Comparison of ENCODE assay signal across 8 mouse cellular contexts in genomic region chr5:24729797-24730487, GRCm38 (mm10). TPM values are rescaled to one million over a fixed set of nuclear protein-coding genes. Genes with fewer than 3 reads are reported as not detected.
DNase-seq lines count a peak whose midpoint lies in the region; ATAC-seq and TF ChIP-seq lines count a peak whose summit lies in the region.

No protein-coding gene starts in this region.

- no peak for DNase-seq in liver, adult 2 months (ENCODE audit: extremely low read depth, low read depth, low spot score)
- no peak for DNase-seq in liver
- no peak for DNase-seq in forebrain, embryonic 11.5 days (ENCODE audit: low spot score)
- DNase-seq in limb, embryonic 14.5 days (ENCODE audit: low spot score): no peak
- DNase-seq in retina, embryonic 14.5 days (ENCODE audit: low spot score): peak; percentile 51
- DNase-seq in cerebellum, postnatal 36 days: no peak
- no peak for DNase-seq in gastrocnemius, adult 18-20 months (ENCODE audit: low spot score)
- DNase-seq in gastrocnemius, postnatal 25 days: no peak

- TF ChIP-seq CTCF in liver, adult 2 months (IDR thresholded peaks at IDR 0.05; ENCODE audit: low read depth, low read length): no peak

- no peak overlapping the region for H3K27ac ChIP-seq in liver, adult 2 months (replicated peaks; ENCODE audit: insufficient read depth, low read depth, low read length)
- H3K27ac ChIP-seq in forebrain, embryonic 11.5 days (ENCODE audit: low read depth, low read length): no peak overlapping the region
- peak overlapping the region; percentile 50 for H3K27ac ChIP-seq in limb, embryonic 14.5 days (replicated peaks; ENCODE audit: low read depth, low read length)

- H3K36me3 ChIP-seq in liver, adult 2 months (ENCODE audit: control insufficient read depth, insufficient read depth, low read length): no peaks in the 10 kb centered on the region
- no peaks in the 10 kb centered on the region for H3K36me3 ChIP-seq in forebrain, embryonic 11.5 days (ENCODE audit: control insufficient read depth, insufficient read depth, low read length)
- H3K36me3 ChIP-seq in limb, embryonic 14.5 days (ENCODE audit: control insufficient read depth, insufficient read depth, low read length): no peaks in the 10 kb centered on the region

- H3K9ac ChIP-seq in liver, adult 2 months (ENCODE audit: low read depth, low read length): peak overlapping the region; percentile 34
- peak overlapping the region; percentile 55 for H3K9ac ChIP-seq in forebrain, embryonic 11.5 days (ENCODE audit: low read length)
- peak overlapping the region; percentile 82 for H3K9ac ChIP-seq in limb, embryonic 14.5 days (ENCODE audit: low read depth, low read length, severe bottlenecking)

- H3K27me3 ChIP-seq in liver, adult 2 months (ENCODE audit: control insufficient read depth, insufficient read depth, low read length): peaks cover 11% of the 10 kb centered on the region; the same call in 1 of the 2 replicates
- peaks cover 20% of the 10 kb centered on the region for H3K27me3 ChIP-seq in forebrain, embryonic 11.5 days (ENCODE audit: control insufficient read depth, insufficient read depth, low read length)
- H3K27me3 ChIP-seq in limb, embryonic 14.5 days (ENCODE audit: control insufficient read depth, insufficient read depth, low read length): no peaks in the 10 kb centered on the region

- 3% methylated on average over 48 of the region's 49 CpGs for WGBS in liver, adult 2 months
- WGBS in forebrain, embryonic 11.5 days: 1% methylated on average over 49 of the region's 49 CpGs
- WGBS in limb, embryonic 14.5 days: 4% methylated on average over 39 of the region's 49 CpGs

- no peaks in the 10 kb centered on the region for H3K9me3 ChIP-seq in forebrain, embryonic 11.5 days (ENCODE audit: control insufficient read depth, low read length)
- no peaks in the 10 kb centered on the region for H3K9me3 ChIP-seq in limb, embryonic 14.5 days (ENCODE audit: control insufficient read depth, low read length)

- 0 out of 2 replicates have a peak, but pooled peaks have one; percentile 3 for ATAC-seq in forebrain, embryonic 11.5 days (replicated peaks; ENCODE audit: low FRiP score)
- peak; percentile 2; the same call in 1 of the 2 replicates for ATAC-seq in limb, embryonic 14.5 days (ENCODE audit: low FRiP score, low read depth)

- no peaks in the 10 kb centered on the region for H3K4me1 ChIP-seq in liver, adult 2 months (ENCODE audit: control insufficient read depth, insufficient read depth, low read length)
- peaks cover 12% of the 10 kb centered on the region for H3K4me1 ChIP-seq in forebrain, embryonic 11.5 days (replicated peaks; ENCODE audit: control insufficient read depth, insufficient read depth, low read length)
- peaks cover 30% of the 10 kb centered on the region for H3K4me1 ChIP-seq in limb, embryonic 14.5 days (ENCODE audit: control insufficient read depth, insufficient read depth, low read length)

- H3K4me3 ChIP-seq in liver, adult 2 months (ENCODE audit: insufficient read depth, low read depth, low read length): peak overlapping the region; percentile 48
- H3K4me3 ChIP-seq in forebrain, embryonic 11.5 days (ENCODE audit: low read depth, low read length): peak overlapping the region; percentile 39
- H3K4me3 ChIP-seq in limb, embryonic 14.5 days (replicated peaks; ENCODE audit: low read length): peak overlapping the region; percentile 73

- TF ChIP-seq POLR2A in liver, adult 2 months (IDR thresholded peaks at IDR 0.05; ENCODE audit: extremely low read depth, insufficient read depth, low read length): no peak
- TF ChIP-seq POLR2A in limb, embryonic 14.5 days (IDR thresholded peaks at IDR 0.05; ENCODE audit: borderline replicate concordance, extremely low read depth, insufficient read depth, insufficient read length): no peak

- no peaks in the 10 kb centered on the region for H3K79me2 ChIP-seq in liver, adult 2 months (ENCODE audit: control insufficient read depth, insufficient read depth, low read length)

- peak overlapping the region; percentile 66 for H3K4me2 ChIP-seq in forebrain, embryonic 11.5 days (ENCODE audit: low read depth, low read length, severe bottlenecking)
- peak overlapping the region; percentile 91 for H3K4me2 ChIP-seq in limb, embryonic 14.5 days (replicated peaks; ENCODE audit: low read depth, low read length, severe bottlenecking)

RNA-seq across cellular contexts. Expression of gene Wdr86, which starts 0.6 kb away (rescaled TPM):
- total RNA-seq in liver, adult 2 months (2014; rRNA removed): 0.27 and 0.28 TPM in 2 replicates
- polyA plus RNA-seq in liver, adult 2 months (2012; rRNA removed): 0.26 and 1.0 TPM in 2 replicates
- polyA plus RNA-seq in forebrain, embryonic 11.5 days (2014; fragmentation: Nextera tagmentation; extraction: Ambion mirVana): 13.6 and 16.1 TPM in 2 replicates
- polyA plus RNA-seq in limb, embryonic 14.5 days (2012; rRNA removed): 37.5 and 59.4 TPM in 2 replicates
- 25.4 and 32.0 TPM in 2 replicates for polyA plus RNA-seq in limb, embryonic 14.5 days (2014; fragmentation: Nextera tagmentation; extraction: Ambion mirVana)
- not detected for total RNA-seq in gastrocnemius, adult 18-20 months (2021)
- not detected for total RNA-seq in gastrocnemius, postnatal 25 days (2021)

RNA-seq across cellular contexts. Expression of gene Crygn, which starts 27.9 kb away (rescaled TPM):
- total RNA-seq in liver, adult 2 months (2014; rRNA removed): 1.0 and 1.4 TPM in 2 replicates
- 1.0 and 1.9 TPM in 2 replicates for polyA plus RNA-seq in liver, adult 2 months (2012; rRNA removed)
- polyA plus RNA-seq in forebrain, embryonic 11.5 days (2014; fragmentation: Nextera tagmentation; extraction: Ambion mirVana): not detected in 2 replicates
- 0.09 TPM in 1 of 2 replicates, not detected in the other for polyA plus RNA-seq in limb, embryonic 14.5 days (2012; rRNA removed)
- 1.0 and 2.3 TPM in 2 replicates for polyA plus RNA-seq in limb, embryonic 14.5 days (2014; fragmentation: Nextera tagmentation; extraction: Ambion mirVana)
- not detected for total RNA-seq in gastrocnemius, adult 18-20 months (2021)
- total RNA-seq in gastrocnemius, postnatal 25 days (2021): not detected

RNA-seq across cellular contexts. Expression of gene Nub1, which starts 44.6 kb away (rescaled TPM):
- 14.4 and 19.6 TPM in 2 replicates for total RNA-seq in liver, adult 2 months (2014; rRNA removed)
- polyA plus RNA-seq in liver, adult 2 months (2012; rRNA removed): 19.9 and 20.2 TPM in 2 replicates
- 33.9 and 34.0 TPM in 2 replicates for polyA plus RNA-seq in forebrain, embryonic 11.5 days (2014; fragmentation: Nextera tagmentation; extraction: Ambion mirVana)
- polyA plus RNA-seq in limb, embryonic 14.5 days (2012; rRNA removed): 37.1 and 39.4 TPM in 2 replicates
- polyA plus RNA-seq in limb, embryonic 14.5 days (2014; fragmentation: Nextera tagmentation; extraction: Ambion mirVana): 33.4 and 35.1 TPM in 2 replicates
- 10 to 100 TPM; 31.1 to 33.2 TPM for total RNA-seq in gastrocnemius, adult 18-20 months (2021)
- total RNA-seq in gastrocnemius, postnatal 25 days (2021): 10 to 100 TPM; 21.9 to 23.0 TPM
